Mouse (Mus musculus): Measurements from ENCODE around the gene Plrg1.

Gene Plrg1

DNA sequence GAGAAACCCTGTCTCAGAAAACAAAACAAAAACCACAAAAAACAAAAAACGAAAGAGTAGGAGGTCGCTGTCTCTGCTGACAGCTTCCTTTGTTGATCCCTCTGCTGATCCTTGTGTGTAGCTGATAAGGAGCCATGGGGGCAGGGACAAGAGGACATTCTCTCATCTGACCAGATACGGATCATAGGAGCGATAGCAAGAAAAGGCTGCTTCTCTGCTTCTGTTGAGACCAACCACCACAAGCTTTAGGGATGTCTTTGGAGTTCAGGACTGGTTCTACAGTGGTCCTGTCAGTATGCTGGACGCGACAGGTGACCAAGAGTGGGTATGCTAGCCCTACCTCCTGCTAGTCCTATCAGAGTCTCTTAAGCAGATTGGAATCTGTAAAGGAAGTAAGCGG, 2.2 kb upstream of the Plrg1 start:
- DNase-seq = peak in 1 of 2 experiments; percentile 7

DNA sequence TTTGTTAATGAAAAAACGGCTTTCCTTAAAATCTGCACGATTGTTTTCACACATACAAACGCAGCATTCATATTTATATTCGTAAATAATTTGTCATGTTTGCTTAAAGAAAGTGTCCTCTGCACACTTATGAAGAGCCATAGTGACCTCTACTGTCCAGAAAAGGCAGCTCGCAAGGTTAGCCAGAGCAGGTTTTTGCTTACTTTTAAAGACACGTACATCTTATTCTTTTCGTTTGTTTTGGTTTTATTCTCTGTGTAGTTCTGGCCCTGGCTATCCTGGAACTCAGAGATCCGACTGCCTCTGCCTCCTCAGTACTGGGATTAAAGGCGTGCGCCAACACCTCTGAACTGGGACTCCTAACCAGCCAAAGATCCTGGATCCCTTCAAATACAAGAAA, 1.6 kb upstream of the Plrg1 start:
- peak; percentile 56 to 58 for DNase-seq

DNA sequence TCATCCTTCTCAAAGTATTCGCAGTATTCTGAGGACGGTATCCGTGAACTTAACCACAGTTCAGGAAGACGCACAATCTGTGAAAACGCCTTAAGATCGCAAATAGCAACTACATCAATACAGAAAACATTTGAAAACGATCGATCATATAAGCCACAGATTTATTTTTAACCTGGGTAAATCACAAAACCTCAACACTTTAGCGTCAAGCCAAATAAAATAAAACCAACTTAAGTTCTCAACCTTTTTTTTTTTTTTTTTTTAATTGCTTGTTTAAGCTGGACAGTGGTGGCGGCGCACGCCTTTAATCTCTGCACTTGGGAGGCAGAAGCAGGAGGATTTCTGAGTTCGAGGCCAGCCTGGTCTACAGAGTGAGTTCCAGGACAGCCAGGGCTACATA, 563 bp upstream of the Plrg1 start:
- no peak for DNase-seq

DNA sequence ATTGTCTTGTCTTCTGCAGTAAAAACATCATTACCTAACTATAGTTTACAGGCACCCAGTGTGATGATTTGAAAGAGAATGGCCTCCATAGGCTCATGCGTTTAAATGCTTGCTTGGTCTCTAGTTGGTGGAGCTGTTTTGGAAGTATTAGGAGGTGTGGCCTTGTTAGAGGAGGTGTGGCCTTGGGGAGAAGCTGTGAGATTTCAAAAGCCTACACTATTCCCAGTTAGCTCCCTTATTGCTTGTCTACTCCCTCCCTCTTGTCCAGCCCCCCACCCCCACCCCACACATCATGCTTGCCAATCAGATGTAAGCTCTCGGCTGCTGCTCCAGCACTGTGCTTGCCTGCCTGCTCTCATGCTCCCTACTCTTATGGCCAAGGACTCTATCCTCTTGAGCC, 1.7 kb downstream of the Plrg1 start:
- DNase-seq = no peak

DNA sequence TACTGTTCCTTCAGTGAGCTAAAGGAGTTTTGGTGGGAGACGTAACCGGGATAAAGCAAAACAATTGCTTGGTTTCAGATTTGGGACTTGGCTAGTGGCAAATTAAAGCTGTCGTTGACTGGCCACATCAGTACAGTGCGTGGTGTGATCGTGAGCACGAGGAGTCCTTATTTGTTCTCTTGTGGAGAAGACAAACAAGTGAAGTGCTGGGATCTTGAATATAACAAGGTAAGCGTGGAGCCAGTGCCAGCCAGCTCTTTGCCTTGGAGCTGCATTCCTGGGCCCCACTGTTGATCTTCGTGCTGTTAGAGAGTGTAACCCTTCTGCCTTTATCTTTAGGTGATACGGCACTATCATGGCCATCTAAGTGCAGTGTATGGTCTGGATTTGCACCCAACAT, 12.6 kb downstream of the Plrg1 start:
- DNase-seq = no peak

DNA sequence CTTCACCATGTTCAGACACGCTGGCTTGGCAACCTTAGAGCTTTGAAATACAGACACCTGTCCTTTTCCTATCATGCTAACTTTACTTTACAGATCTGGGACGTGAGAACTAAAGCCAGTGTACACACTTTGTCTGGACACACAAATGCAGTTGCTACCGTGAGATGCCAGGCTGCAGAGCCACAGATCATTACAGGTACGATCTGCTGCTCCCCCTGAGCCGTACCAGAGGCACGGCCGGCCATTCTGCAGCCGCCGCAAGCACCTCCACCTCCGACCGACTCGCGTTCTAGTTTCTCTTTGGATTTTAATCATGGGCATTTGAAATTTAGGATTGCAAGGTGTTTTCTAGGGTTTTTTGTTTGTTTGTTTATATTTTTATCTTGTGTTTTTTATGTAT, 13.5 kb downstream of the Plrg1 start:
- no peak for DNase-seq

DNA sequence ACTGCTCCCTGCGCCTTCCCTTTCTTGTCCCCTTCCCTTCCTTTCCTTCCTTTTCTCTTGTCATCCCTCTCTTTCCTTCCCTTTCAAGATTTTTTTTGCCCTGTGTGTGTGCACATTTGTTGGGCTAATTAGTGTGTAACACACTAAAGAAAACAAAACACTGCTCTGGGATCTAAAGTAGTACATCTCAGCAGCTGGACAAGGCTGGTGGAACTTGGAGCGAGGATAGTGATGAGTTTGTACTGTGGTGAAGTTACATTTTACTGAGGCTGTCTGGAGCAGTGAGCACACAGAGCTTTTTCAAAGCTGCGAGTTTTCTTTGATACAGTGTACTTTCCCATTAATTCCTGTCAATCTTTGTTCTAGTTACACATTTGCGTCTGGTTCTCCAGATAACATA, 14.9 kb downstream of the Plrg1 start:
- DNase-seq = no peak

DNA sequence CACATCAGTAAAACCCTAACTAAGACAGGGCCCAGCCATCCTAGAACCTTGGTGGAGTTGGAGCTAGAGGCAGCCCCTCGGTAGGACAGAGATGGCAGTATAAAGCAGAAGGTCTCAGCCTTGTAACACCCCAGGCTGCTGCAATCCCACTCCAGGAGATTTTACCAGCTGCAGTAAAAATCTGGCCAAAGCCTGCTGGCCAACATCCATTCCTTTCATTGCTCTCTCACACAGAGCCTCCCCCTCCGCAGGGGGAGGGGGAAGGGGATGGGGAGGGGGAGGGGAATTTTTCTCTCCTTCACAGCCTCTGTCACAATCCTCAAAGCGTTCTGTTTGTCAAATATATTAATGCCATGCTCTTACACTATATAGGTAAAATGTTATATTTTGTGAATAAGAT, 21.2 kb downstream of the Plrg1 start:
- peak; percentile 22 to 38 for DNase-seq

DNA sequence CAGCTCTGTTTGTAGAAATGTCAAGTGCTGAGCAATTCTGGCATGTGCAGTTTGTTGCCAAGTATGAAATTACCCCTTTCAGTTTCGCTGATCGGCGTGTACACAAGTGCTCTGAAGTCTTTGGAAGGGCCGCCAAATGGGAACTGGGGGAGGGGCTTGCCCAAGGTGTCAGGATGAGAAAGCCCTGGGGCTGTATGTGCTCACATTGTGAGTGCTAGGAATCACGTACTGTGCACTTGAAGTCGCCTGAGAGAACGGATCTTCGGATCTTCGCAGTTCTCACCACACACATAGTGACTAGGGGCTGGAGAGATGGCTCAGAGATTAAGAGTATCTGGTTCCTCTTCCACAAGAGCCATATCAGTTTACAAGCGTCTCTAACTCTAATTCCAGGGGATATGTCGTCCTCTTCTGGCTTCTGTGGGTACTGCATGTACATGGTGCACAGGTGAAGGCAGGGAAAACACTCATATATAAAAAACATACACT, 25.3 kb downstream of the Plrg1 start:
- DNase-seq = peak; percentile 78 to 83

DNA sequence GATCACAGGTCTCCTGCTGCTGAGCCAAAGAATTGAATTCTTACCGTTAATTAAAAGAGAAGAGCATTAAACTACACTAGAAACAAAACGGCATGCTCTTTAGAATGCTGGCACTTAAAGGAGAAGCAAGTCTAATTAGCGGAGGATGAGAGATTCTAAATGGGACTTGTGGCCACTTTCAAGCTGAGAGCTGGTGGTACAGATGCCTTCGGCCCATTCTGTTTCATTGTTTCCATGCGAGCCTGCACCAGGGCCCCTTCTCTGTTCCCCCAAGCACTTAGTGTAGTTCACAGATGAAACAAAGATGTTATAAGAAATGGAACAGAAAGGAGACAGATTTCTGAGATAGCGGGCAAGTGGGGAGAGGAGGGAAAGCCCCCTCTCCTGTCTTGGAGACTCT, 42.3 kb downstream of the Plrg1 start:
- no peak for DNase-seq

DNA sequence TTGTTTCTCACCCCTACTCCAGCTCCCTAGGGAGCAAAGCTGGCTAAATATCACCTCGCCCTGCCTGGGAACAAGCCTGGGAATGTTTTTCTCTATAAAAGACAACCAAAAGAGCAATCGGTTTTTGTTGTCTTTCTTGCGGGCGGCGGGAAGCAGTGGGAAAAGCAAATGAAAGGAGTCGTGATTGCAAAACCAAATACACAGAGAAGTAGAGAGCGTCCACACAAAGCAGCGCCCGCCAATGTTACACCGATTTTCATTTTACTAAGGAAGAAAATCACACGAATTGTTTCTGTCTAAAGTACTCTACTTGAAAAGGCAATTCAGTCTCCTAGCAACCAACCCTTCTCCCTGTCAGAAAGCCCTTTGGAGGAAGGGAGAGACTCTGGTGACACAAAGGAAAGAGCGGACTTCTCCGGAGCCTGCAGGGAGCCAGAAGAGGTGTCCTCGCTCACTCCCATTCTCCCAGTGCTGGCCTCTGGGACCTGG, 43.3 kb downstream of the Plrg1 start:
- DNase-seq = no peak

DNA sequence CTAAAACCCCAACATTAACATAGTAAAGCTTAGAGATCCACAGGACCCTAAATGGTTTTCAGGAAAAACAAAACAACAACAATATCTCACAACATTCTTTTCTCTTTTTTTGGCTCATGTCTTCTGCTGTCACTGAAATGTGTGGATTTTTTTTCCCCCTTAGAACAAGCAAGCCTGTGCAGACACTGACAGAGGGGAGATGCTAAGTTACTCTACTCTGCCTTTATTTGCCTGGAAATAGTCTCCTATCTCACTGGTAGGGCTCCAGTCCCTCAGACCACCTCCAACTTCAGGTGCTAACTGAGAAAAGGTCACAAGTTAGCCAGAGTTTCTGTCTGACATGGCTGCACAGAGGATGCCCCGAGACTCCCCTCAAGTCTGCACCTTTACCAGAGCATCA, 43.8 kb downstream of the Plrg1 start:
- no peak for DNase-seq

DNA sequence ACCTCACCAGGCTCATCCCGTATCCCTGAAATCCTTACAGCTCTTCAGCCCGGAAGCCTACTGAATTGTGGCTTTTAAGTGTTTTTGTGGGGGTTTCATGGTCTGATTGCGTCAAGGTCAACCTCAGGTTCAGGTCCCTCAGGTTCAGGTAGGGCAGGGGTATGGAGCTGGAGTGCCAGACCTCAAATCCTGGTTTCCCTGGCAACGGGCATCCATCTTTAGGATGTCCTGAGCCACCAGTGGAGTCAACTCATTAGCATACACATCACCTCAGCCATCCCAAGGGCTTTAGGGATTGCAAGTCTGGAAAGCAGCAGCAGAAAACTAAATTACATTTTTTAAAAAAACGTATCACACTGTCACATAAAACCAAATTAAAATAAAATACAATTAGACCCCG, 44.3 kb downstream of the Plrg1 start:
- no peak for DNase-seq

DNA sequence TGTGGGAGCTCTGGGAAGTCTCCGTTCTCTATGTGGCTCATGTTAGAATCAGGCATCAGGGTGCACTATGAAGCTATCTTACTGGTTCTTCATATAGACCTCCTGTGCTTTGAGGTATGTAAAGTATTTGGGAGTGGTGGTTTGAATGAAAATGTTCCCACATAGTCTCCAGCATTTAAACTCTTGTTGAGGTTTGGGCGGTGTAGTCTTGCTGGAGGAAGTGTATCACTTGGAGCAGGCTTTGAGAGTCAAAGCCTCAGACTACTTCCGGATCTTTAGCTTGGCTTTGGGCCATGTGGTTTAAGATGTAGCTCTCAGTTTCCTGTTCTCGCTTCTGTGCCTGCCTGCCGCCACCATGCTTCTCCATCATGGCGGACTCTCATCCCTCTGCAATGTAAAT, 47.0 kb downstream of the Plrg1 start:
- no peak for DNase-seq

DNA sequence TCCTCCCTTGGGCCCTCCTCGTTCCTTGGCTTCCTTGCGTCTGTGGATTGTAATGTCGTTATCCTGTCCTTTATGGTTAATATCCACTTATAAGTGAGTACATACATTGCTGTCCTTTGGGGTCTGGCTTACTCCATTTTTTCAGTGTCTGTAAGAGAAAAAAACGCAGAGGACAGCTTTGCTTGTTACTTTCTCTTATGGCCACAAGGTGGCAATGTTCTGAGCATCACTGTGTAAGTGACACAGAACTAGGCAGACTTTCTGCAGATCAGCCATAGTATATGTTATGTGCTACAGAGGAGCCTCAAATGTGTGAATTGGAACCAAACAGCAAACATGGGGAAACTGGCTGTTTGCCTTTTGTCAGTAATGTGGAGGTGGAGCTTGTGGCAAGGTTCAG, 54.8 kb downstream of the Plrg1 start:
- peak; percentile 8 to 34 for DNase-seq

DNA sequence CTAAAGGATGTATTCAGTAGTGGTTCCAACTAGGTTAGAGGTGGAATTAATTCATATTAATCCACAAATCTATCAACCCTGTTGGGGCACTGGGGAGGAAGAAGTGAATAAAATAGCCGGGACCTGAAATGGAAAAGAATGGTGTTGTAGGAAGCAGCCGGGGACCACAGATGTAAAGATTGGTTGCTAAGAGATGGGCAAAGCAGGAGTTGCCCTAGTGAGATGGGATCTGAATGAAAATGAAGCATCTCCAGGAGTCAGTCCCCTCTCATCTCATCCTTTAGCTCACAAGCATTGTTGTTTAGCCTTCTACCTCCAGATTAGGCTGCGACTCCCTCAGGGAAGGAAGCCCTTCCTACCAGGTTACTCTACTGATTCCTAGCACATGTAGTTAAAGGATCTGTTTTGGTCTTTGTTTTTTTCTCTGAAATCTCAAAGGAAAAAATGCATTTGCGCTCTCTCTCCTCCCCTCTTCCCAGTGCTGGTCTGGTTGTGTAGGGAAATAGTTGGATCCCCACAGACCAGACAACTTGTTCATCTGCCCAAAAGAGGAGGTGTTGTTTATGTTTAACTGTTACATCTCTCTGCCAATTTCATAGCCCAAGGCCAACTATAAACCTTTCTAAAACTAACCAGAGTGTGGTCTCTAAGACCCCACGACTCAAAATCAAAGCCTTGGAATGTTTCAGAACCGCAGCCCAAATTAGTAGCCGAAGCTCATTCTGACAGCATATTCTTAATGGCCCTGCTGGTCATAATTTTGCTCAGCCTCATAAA, 56.4 kb downstream of the Plrg1 start:
- no peak for DNase-seq

DNA sequence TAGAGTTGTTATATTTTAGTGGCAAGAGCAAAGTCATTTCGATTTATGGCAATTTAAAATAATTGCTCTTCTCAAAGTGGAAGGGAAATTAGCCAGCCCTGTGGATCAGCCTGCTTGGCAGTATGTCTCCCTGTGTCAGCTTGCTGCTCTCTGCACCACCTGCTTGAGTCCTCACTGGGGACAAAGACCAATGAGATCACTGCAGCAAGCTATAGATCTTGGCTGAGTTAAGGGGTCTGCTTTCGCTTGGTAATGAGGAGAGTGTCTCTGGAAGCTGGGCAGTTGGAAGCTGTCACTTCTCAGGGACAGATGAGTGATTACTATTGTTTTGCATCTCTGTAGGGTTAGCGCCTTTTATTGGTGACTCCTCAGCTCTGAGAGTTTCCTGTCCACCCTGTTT, 57.5 kb downstream of the Plrg1 start:
- no peak for DNase-seq

DNA sequence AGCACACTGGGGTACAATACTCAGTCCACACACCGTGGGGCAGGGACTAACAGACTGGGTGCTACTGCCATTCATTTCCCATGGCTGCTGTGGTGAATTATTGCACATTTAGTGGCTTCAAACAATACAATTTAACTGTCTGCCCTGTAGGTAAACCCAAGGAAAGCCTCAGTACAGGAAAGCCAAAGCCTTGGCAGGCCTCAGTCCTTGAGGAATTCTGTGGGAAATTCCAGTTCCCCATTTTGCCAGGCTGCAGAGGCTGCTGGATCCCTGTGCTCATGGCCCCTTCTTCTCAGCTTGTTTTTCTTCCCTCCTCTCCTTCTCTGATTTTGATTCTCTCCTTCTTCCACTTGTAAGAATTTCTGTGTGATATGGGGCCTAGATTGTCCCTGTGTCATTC, 59.6 kb downstream of the Plrg1 start:
- DNase-seq = no peak

DNA sequence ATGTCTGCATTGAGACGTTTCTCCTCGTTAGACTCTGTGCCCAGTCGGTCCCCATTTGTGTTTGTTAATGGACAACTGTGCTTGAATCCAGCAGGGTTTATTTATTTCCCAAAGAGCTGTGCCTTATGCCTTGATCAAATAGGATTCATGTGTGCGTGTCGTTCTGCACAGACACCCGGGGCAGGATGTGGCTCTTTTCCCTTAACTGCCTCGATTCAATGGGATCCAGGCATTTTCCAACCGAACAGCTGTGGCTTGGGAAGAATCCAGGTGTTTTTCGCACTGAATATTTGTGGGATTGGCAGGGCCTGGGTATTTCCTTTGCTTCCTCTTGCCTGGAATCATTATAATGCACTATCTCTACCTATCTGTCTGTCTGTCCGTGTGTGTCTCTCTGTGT, 62.3 kb downstream of the Plrg1 start:
- DNase-seq = no peak
